Mouse (Mus musculus): ENCODE measurements at regions not wholly inside any gene's neighbourhood (a gene's known extent, or its start where the extent isn't known, plus 50 kb on each side); places are given as distances from the start of the nearest gene placed in this dataset.

DNA sequence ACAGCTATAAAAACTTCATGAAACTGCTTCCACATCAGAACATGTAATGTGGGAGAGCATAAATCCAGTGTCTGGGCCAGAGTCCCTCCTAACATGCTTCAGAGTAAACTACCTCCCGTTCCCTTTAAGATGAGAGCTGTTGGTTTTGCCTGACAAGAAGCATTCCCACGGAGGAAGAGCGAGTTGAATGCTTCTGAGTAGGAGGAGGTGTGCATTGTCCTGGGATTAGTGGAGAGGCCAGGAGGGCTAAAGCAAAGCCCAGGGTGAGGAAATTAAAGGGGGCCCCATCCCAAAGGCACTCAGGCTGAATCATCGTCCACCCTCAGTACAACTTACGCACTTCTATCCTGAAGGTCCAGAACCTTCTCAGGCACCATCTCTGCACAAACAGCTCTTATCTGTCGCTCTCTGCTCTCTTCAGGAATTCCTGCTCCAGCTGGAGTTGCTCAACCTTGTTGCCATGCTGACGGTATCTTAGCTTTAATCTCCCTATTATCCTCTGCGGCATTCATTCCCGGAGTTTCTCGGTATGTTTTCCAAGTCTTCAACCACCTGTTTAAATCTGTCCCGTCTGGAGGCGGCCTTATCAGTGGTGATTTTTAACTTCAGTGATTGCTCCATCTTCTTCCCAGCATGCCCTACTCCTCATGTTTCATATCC is 85.9 kb upstream of the Magi3 start:
- TF ChIP-seq EP300 (IDR thresholded peaks at IDR 0.05; ENCODE audit: low read depth) = no peak
- no peak for TF ChIP-seq CTCF (IDR thresholded peaks at IDR 0.05; ENCODE audit: low read depth)

All from heart, postnatal 0 days (tissue).